Mouse (Mus musculus) natural killer cell, adult 2 months (primary cell): ENCODE results near the gene Adamtsl1.

ENCODE experiments used
- DNase-seq, 2 experiments: peaks; one replicate each; pipeline ENCODE4 v3.0.0; 2022; ENCODE audit warnings: low spot score in 2 of 2

Adamtsl1 gene

GRCm38 (mm10) chr4:86189853-86190252 lies 675.9 kb downstream of the Adamtsl1 start:
- DNase-seq, result no peak

GRCm38 (mm10) chr4:86191195-86191594 lies 677.2 kb downstream of the Adamtsl1 start:
- no peak for DNase-seq

GRCm38 (mm10) chr4:86201766-86202165 lies 687.8 kb downstream of the Adamtsl1 start:
- no peak for DNase-seq

- no peak for DNase-seq
Observed at GRCm38 (mm10) chr4:86203288-86203687, 689.3 kb downstream of the Adamtsl1 start.

- no peak for DNase-seq
Observed at GRCm38 (mm10) chr4:86224875-86225274, 710.9 kb downstream of the Adamtsl1 start.

GRCm38 (mm10) chr4:86227096-86227495 lies 713.1 kb downstream of the Adamtsl1 start:
- no peak for DNase-seq

- no peak for DNase-seq
Observed at GRCm38 (mm10) chr4:86233197-86233596, 719.2 kb downstream of the Adamtsl1 start.

- DNase-seq, result no peak
Observed at GRCm38 (mm10) chr4:86241854-86242424, 728.0 kb downstream of the Adamtsl1 start.

- DNase-seq, result no peak
Observed at GRCm38 (mm10) chr4:86270085-86270484, 756.1 kb downstream of the Adamtsl1 start.

- DNase-seq, result no peak
Observed at GRCm38 (mm10) chr4:86273703-86274355, 759.9 kb downstream of the Adamtsl1 start.

- DNase-seq, result no peak
Observed at GRCm38 (mm10) chr4:86274663-86275062, 760.7 kb downstream of the Adamtsl1 start.

GRCm38 (mm10) chr4:86276021-86276813 lies 762.2 kb downstream of the Adamtsl1 start:
- no peak for DNase-seq

- no peak for DNase-seq
Observed at GRCm38 (mm10) chr4:86278546-86278945, 764.6 kb downstream of the Adamtsl1 start.

- DNase-seq, result no peak
Observed at GRCm38 (mm10) chr4:86286572-86286971, 772.6 kb downstream of the Adamtsl1 start.

GRCm38 (mm10) chr4:86288264-86288663 lies 774.3 kb downstream of the Adamtsl1 start:
- DNase-seq, result no peak

GRCm38 (mm10) chr4:86289511-86290273 lies 775.7 kb downstream of the Adamtsl1 start:
- DNase-seq, result no peak

- DNase-seq, result no peak
Observed at GRCm38 (mm10) chr4:86294828-86295251, 780.9 kb downstream of the Adamtsl1 start.

- no peak for DNase-seq
Observed at GRCm38 (mm10) chr4:86301469-86301868, 787.5 kb downstream of the Adamtsl1 start.

GRCm38 (mm10) chr4:86302095-86302494 lies 788.1 kb downstream of the Adamtsl1 start:
- DNase-seq, result no peak

GRCm38 (mm10) chr4:86306753-86307152 lies 792.8 kb downstream of the Adamtsl1 start:
- no peak for DNase-seq

GRCm38 (mm10) chr4:86309178-86309577 lies 795.2 kb downstream of the Adamtsl1 start:
- no peak for DNase-seq
